ENCODE assay signal across 8 mouse cellular contexts in genomic region chr11:5954965-5955504, GRCm38 (mm10). TPM values are rescaled to one million over a fixed set of nuclear protein-coding genes. Genes with fewer than 3 reads are reported as not detected.
DNase-seq lines count a peak whose midpoint lies in the region; ATAC-seq and TF ChIP-seq lines count a peak whose summit lies in the region.

No protein-coding gene starts in this region.

- DNase-seq in thymus, postnatal 0 days (ENCODE audit: low spot score) = peak; percentile 60
- no peak for DNase-seq in thymus, adult 18-20 months
- DNase-seq in midbrain, embryonic 11.5 days (ENCODE audit: low spot score, missing footprints) = no peak
- DNase-seq in stomach, postnatal 0 days (ENCODE audit: low spot score) = peak; percentile 61
- no peak for DNase-seq in adrenal gland, postnatal 4 days (ENCODE audit: low spot score in 2 of 2)

- H3K4me1 ChIP-seq in heart, embryonic 16.5 days (ENCODE audit: control insufficient read depth, insufficient read depth, low read length) = peaks cover 33% of the 10 kb centered on the region
- H3K4me1 ChIP-seq in limb, embryonic 13.5 days = peaks cover 19% of the 10 kb centered on the region
- H3K4me1 ChIP-seq in midbrain, embryonic 11.5 days (ENCODE audit: control insufficient read depth, insufficient read depth, low read length) = peaks cover 8% of the 10 kb centered on the region
- peaks cover 5% of the 10 kb centered on the region for H3K4me1 ChIP-seq in stomach, postnatal 0 days (replicated peaks; ENCODE audit: control insufficient read depth, insufficient read depth)

- H3K36me3 ChIP-seq in heart, embryonic 16.5 days (ENCODE audit: control insufficient read depth, insufficient read depth) = no peaks in the 10 kb centered on the region
- peaks cover 13% of the 10 kb centered on the region for H3K36me3 ChIP-seq in limb, embryonic 13.5 days
- no peaks in the 10 kb centered on the region for H3K36me3 ChIP-seq in midbrain, embryonic 11.5 days (ENCODE audit: control insufficient read depth, insufficient read depth, low read length)
- no peaks in the 10 kb centered on the region for H3K36me3 ChIP-seq in stomach, postnatal 0 days (ENCODE audit: control insufficient read depth, insufficient read depth, low read length)

- peak overlapping the region; percentile 87 for H3K4me3 ChIP-seq in heart, embryonic 16.5 days (ENCODE audit: low read length)
- H3K4me3 ChIP-seq in limb, embryonic 13.5 days = peak overlapping the region; percentile 95
- peak overlapping the region; percentile 93 for H3K4me3 ChIP-seq in midbrain, embryonic 11.5 days (ENCODE audit: low read depth, low read length)
- peak overlapping the region; percentile 84 for H3K4me3 ChIP-seq in stomach, postnatal 0 days (ENCODE audit: low read depth, low read length)

- H3K9ac ChIP-seq in heart, embryonic 16.5 days (ENCODE audit: low read length) = peak overlapping the region; percentile 87
- peak overlapping the region; percentile 93 for H3K9ac ChIP-seq in limb, embryonic 13.5 days
- peak overlapping the region; percentile 95 for H3K9ac ChIP-seq in midbrain, embryonic 11.5 days (ENCODE audit: low read length)
- peak overlapping the region; percentile 89 for H3K9ac ChIP-seq in stomach, postnatal 0 days (ENCODE audit: low read length)

- no peak for TF ChIP-seq EP300 in stomach, postnatal 0 days (optimal IDR thresholded peaks at IDR 0.05)

- peak overlapping the region; percentile 97 for H3K27ac ChIP-seq in heart, embryonic 16.5 days (ENCODE audit: low read length)
- H3K27ac ChIP-seq in limb, embryonic 13.5 days = peak overlapping the region; percentile 93
- H3K27ac ChIP-seq in midbrain, embryonic 11.5 days (ENCODE audit: low read depth, low read length) = peak overlapping the region; percentile 74
- H3K27ac ChIP-seq in stomach, postnatal 0 days (replicated peaks) = peak overlapping the region; percentile 94

- no peaks in the 10 kb centered on the region for H3K9me3 ChIP-seq in heart, embryonic 16.5 days (replicated peaks; ENCODE audit: control insufficient read depth, low read length)
- no peaks in the 10 kb centered on the region for H3K9me3 ChIP-seq in limb, embryonic 13.5 days
- no peaks in the 10 kb centered on the region for H3K9me3 ChIP-seq in midbrain, embryonic 11.5 days (ENCODE audit: control insufficient read depth, low read length)
- no peaks in the 10 kb centered on the region for H3K9me3 ChIP-seq in stomach, postnatal 0 days (ENCODE audit: control insufficient read depth, low read length)

- ATAC-seq in common myeloid progenitor, adult 5-6 weeks (replicated peaks; ENCODE audit: low read depth, poor library complexity, severe bottlenecking) = peak; percentile 50
- peak; percentile 50 for ATAC-seq in heart, embryonic 16.5 days (replicated peaks; ENCODE audit: extremely low read depth, insufficient read depth, low FRiP score)
- peak; percentile 83 for ATAC-seq in limb, embryonic 13.5 days (ENCODE audit: low FRiP score, low read depth)
- ATAC-seq in midbrain, embryonic 11.5 days (ENCODE audit: low FRiP score) = peak; percentile 78
- peak; percentile 69 for ATAC-seq in stomach, postnatal 0 days (ENCODE audit: low FRiP score, low TSS enrichment)

- peak; percentile 60 for TF ChIP-seq CTCF in stomach, postnatal 0 days (IDR thresholded peaks at IDR 0.05; ENCODE audit: low read depth)

- peak overlapping the region; percentile 90 for H3K4me2 ChIP-seq in heart, embryonic 16.5 days (ENCODE audit: low read depth, low read length)
- H3K4me2 ChIP-seq in limb, embryonic 13.5 days (replicated peaks) = peak overlapping the region; percentile 87
- H3K4me2 ChIP-seq in midbrain, embryonic 11.5 days = peak overlapping the region; percentile 56
- H3K4me2 ChIP-seq in stomach, postnatal 0 days (replicated peaks; ENCODE audit: low read depth) = peak overlapping the region; percentile 63

- 4% methylated on average over 7 of the region's 7 CpGs for WGBS in heart, embryonic 16.5 days
- 7% methylated on average over 7 of the region's 7 CpGs for WGBS in limb, embryonic 13.5 days
- 5% methylated on average over 7 of the region's 7 CpGs for WGBS in midbrain, embryonic 11.5 days
- WGBS in stomach, postnatal 0 days = 4% methylated on average over 7 of the region's 7 CpGs

- H3K27me3 ChIP-seq in heart, embryonic 16.5 days (ENCODE audit: control insufficient read depth, insufficient read depth, low read length) = no peaks in the 10 kb centered on the region
- no peaks in the 10 kb centered on the region for H3K27me3 ChIP-seq in limb, embryonic 13.5 days
- no peaks in the 10 kb centered on the region for H3K27me3 ChIP-seq in midbrain, embryonic 11.5 days (ENCODE audit: control insufficient read depth, insufficient read depth, low read length)
- no peaks in the 10 kb centered on the region for H3K27me3 ChIP-seq in stomach, postnatal 0 days (ENCODE audit: control insufficient read depth, insufficient read depth, low read length)

RNA-seq across cellular contexts. Expression of gene Ykt6, which starts 0.5 kb away (rescaled TPM):
- 52.7 and 55.1 TPM in 2 replicates for polyA plus RNA-seq in thymus, postnatal 0 days (2015; fragmentation: Nextera tagmentation; extraction: Ambion mirVana)
- 32.8 and 33.6 TPM in 2 replicates for total RNA-seq in common myeloid progenitor, adult 5-6 weeks (2017)
- polyA plus RNA-seq in heart, embryonic 16.5 days (2015; fragmentation: Nextera tagmentation; extraction: Ambion mirVana) = 38.3 and 40.5 TPM in 2 replicates
- 64.4 and 66.6 TPM in 2 replicates for polyA plus RNA-seq in limb, embryonic 13.5 days (2015; fragmentation: Nextera tagmentation; extraction: Ambion mirVana)
- polyA plus RNA-seq in midbrain, embryonic 11.5 days (2014; fragmentation: Nextera tagmentation; extraction: Ambion mirVana) = 27.2 and 29.4 TPM in 2 replicates
- 47.0 and 47.7 TPM in 2 replicates for polyA plus RNA-seq in stomach, postnatal 0 days (2015; fragmentation: Nextera tagmentation; extraction: Ambion mirVana)
- 10 to 100 TPM; 97.9 to 98.2 TPM for total RNA-seq in adrenal gland, postnatal 4 days (2021)

RNA-seq across cellular contexts. Expression of gene Gck, which starts 5.2 kb away (rescaled TPM):
- polyA plus RNA-seq in thymus, postnatal 0 days (2015; fragmentation: Nextera tagmentation; extraction: Ambion mirVana) = 1.0 and 1.4 TPM in 2 replicates
- not detected in 2 replicates for total RNA-seq in common myeloid progenitor, adult 5-6 weeks (2017)
- 0.75 and 1.2 TPM in 2 replicates for polyA plus RNA-seq in heart, embryonic 16.5 days (2015; fragmentation: Nextera tagmentation; extraction: Ambion mirVana)
- polyA plus RNA-seq in limb, embryonic 13.5 days (2015; fragmentation: Nextera tagmentation; extraction: Ambion mirVana) = 1.5 and 2.8 TPM in 2 replicates
- 1.5 and 1.8 TPM in 2 replicates for polyA plus RNA-seq in midbrain, embryonic 11.5 days (2014; fragmentation: Nextera tagmentation; extraction: Ambion mirVana)
- polyA plus RNA-seq in stomach, postnatal 0 days (2015; fragmentation: Nextera tagmentation; extraction: Ambion mirVana) = 1.9 and 2.0 TPM in 2 replicates
- 1 to 10 TPM; 5.1 to 6.3 TPM for total RNA-seq in adrenal gland, postnatal 4 days (2021)

RNA-seq across cellular contexts. Expression of gene Myl7, which starts 56.5 kb away (rescaled TPM):
- polyA plus RNA-seq in thymus, postnatal 0 days (2015; fragmentation: Nextera tagmentation; extraction: Ambion mirVana) = 6.8 and 7.0 TPM in 2 replicates
- total RNA-seq in common myeloid progenitor, adult 5-6 weeks (2017) = not detected in 2 replicates
- 3,470 and 5,161 TPM in 2 replicates for polyA plus RNA-seq in heart, embryonic 16.5 days (2015; fragmentation: Nextera tagmentation; extraction: Ambion mirVana)
- 0.80 TPM in 1 of 2 replicates, not detected in the other for polyA plus RNA-seq in limb, embryonic 13.5 days (2015; fragmentation: Nextera tagmentation; extraction: Ambion mirVana)
- 0.59 and 0.92 TPM in 2 replicates for polyA plus RNA-seq in midbrain, embryonic 11.5 days (2014; fragmentation: Nextera tagmentation; extraction: Ambion mirVana)
- 147 and 150 TPM in 2 replicates for polyA plus RNA-seq in stomach, postnatal 0 days (2015; fragmentation: Nextera tagmentation; extraction: Ambion mirVana)
- under 1 TPM; 0.56 to 0.76 TPM for total RNA-seq in adrenal gland, postnatal 4 days (2021)

Comparison
In these comparisons a context has a peak if more than half of its experiments do, and no peak if none do; other contexts are left out.
1. DNase-seq: peak in thymus, postnatal 0 days (single experiment) and stomach, postnatal 0 days (single experiment); none in thymus, adult 18-20 months (0 of 2), midbrain, embryonic 11.5 days (single experiment) and adrenal gland, postnatal 4 days (0 of 2).
2. RNA of gene Myl7, which starts 56.5 kb away (polyA plus RNA-seq): 3,470 to 5,161 TPM in heart, embryonic 16.5 days; 147 to 150 TPM in stomach, postnatal 0 days, 6.8 to 7.0 TPM in thymus, postnatal 0 days, 0.59 to 0.92 TPM in midbrain, embryonic 11.5 days and 0.80 TPM in limb, embryonic 13.5 days; every median in the first group is over 10 times any median in the second.
3. Peak in every context shown above with its lines, with median percentiles within 50 percentile points of each other: ATAC-seq, H3K27ac ChIP-seq, H3K4me2 ChIP-seq, H3K4me3 ChIP-seq and H3K9ac ChIP-seq.